Mouse (Mus musculus) neural tube, embryonic 14.5 days (tissue): ENCODE data around the gene Arel1. TPM values are rescaled to one million over a fixed set of nuclear protein-coding genes. Genes with fewer than 3 reads are reported as not detected.

Experiments
- ATAC-seq: fragments of 200-750 bp; cut with Nextera tagmentation; 2 replicates; pipeline ENCODE4 v1.8.0; 2017; ENCODE audit warnings: low read depth, mild to moderate bottlenecking, moderate TSS enrichment, moderate library complexity
- H3K27ac ChIP-seq: fragments of 300-500 bp; sonication (generic); 2 replicates; pipeline ENCODE4 v1.5.1; 2014; ENCODE audit warnings: low read depth, mild to moderate bottlenecking, control low read depth, low read length, moderate library complexity, mixed read lengths
- H3K27me3 ChIP-seq: fragments of 300-500 bp; sonication (generic); 2 replicates; pipeline ENCODE4 v1.6.1; 2014; ENCODE audit warnings: low read length; ENCODE audit not compliant: control insufficient read depth, insufficient read depth
- H3K36me3 ChIP-seq: fragments of 300-500 bp; sonication (generic); 2 replicates; pipeline ENCODE4 v1.6.1; 2014; ENCODE audit warnings: low read length, mixed read lengths; ENCODE audit not compliant: control insufficient read depth, insufficient read depth
- H3K4me1 ChIP-seq: fragments of 300-500 bp; sonication (generic); 2 replicates; pipeline ENCODE4 v1.6.1; 2014; ENCODE audit warnings: low read length; ENCODE audit not compliant: control insufficient read depth, insufficient read depth
- H3K4me2 ChIP-seq: fragments of 300-500 bp; sonication (generic); 2 replicates; pipeline ENCODE4 v1.6.1; 2014; ENCODE audit warnings: mild to moderate bottlenecking, low read depth, low read length, control low read depth
- H3K4me3 ChIP-seq: fragments of 300-500 bp; sonication (generic); 2 replicates; pipeline ENCODE4 v1.5.1; 2014; ENCODE audit warnings: low read depth, low read length, control low read depth, mixed read lengths
- H3K9ac ChIP-seq: fragments of 300-500 bp; sonication (generic); replicated peaks from 2 replicates; pipeline ENCODE4 v1.6.1; 2014; ENCODE audit warnings: low read depth, mild to moderate bottlenecking, control low read depth, low read length, mixed read lengths
- H3K9me3 ChIP-seq: fragments of 300-500 bp; sonication (generic); 2 replicates; pipeline ENCODE4 v1.6.1; 2016; ENCODE audit warnings: low read length; ENCODE audit not compliant: control insufficient read depth
- WGBS: fragments of 180-500 bp; shearing (Covaris S2); extraction: QIAGEN DNeasy Blood & Tissue Kit; methylation state at CpG from one replicate; pipeline ENCODE4 v1.1.7; 2014; 5-methylcytosine and 5-hydroxymethylcytosine counted together
- polyA plus RNA-seq: library from polyadenylated mRNA; unstranded; fragments of >200 nt; fragmentation: Nextera tagmentation; extraction: Ambion mirVana; gene quantifications from 2 replicates; pipeline ENCODE4 v1.2.1, GENCODE M21; 2014

Arel1 gene
- polyA plus RNA-seq, 1 experiment from 2014 or later, result 40.4 TPM

GRCm38 (mm10) chr12:84941717-84942116 is 29.0 kb downstream of the Arel1 start:
- Histone ChIP-seq H3K27me3 (no peaks in the 10 kb centered on the region), H3K4me1 (no peaks in the 10 kb centered on the region), H3K9ac (no peak overlapping the region), H3K27ac (no peak overlapping the region), H3K36me3 (peaks cover 14% of the 10 kb centered on the region; the same call in 1 of the 2 replicates), H3K9me3 (no peaks in the 10 kb centered on the region), H3K4me2 (no peak overlapping the region), H3K4me3 (no peak overlapping the region)
- ATAC-seq, result no peak
- 94% methylated on average over 13 of the region's 13 CpGs for WGBS

- H3K4me1 ChIP-seq, result no peaks in the 10 kb centered on the region
- H3K27me3 ChIP-seq, result no peaks in the 10 kb centered on the region
- H3K9me3 ChIP-seq, result no peaks in the 10 kb centered on the region
- H3K27ac ChIP-seq, result no peak overlapping the region
- H3K36me3 ChIP-seq, result peaks cover 14% of the 10 kb centered on the region
- H3K9ac ChIP-seq, result no peak overlapping the region
- 97% methylated on average over 7 of the region's 7 CpGs for WGBS
- no peak overlapping the region for H3K4me3 ChIP-seq
- H3K4me2 ChIP-seq, result no peak overlapping the region
- no peak for ATAC-seq
Measured at GRCm38 (mm10) chr12:84940343-84940742, 30.4 kb downstream of the Arel1 start.

GRCm38 (mm10) chr12:84939117-84939516 is 31.6 kb downstream of the Arel1 start:
- no peak overlapping the region for H3K9ac ChIP-seq
- ATAC-seq, result no peak
- peaks cover 22% of the 10 kb centered on the region for H3K36me3 ChIP-seq
- no peaks in the 10 kb centered on the region for H3K9me3 ChIP-seq
- no peak overlapping the region for H3K4me3 ChIP-seq
- H3K4me1 ChIP-seq, result no peaks in the 10 kb centered on the region
- WGBS, result 96% methylated on average over 7 of the region's 7 CpGs
- H3K4me2 ChIP-seq, result no peak overlapping the region
- no peaks in the 10 kb centered on the region for H3K27me3 ChIP-seq
- no peak overlapping the region for H3K27ac ChIP-seq

- Histone ChIP-seq H3K4me3 (no peak overlapping the region), H3K9me3 (no peaks in the 10 kb centered on the region), H3K27me3 (no peaks in the 10 kb centered on the region), H3K36me3 (peaks cover 20% of the 10 kb centered on the region), H3K4me2 (no peak overlapping the region), H3K27ac (no peak overlapping the region), H3K4me1 (no peaks in the 10 kb centered on the region), H3K9ac (no peak overlapping the region)
- WGBS, result 89% methylated on average over 5 of the region's 5 CpGs
- ATAC-seq, result no peak
Measured at GRCm38 (mm10) chr12:84935343-84935742, 35.4 kb downstream of the Arel1 start.

- ATAC-seq, result no peak
- peaks cover 18% of the 10 kb centered on the region for H3K36me3 ChIP-seq
Measured at GRCm38 (mm10) chr12:84932210-84932609, 38.5 kb downstream of the Arel1 start.

GRCm38 (mm10) chr12:84926542-84926941 is 44.2 kb downstream of the Arel1 start:
- ATAC-seq, result no peak
- peaks cover 31% of the 10 kb centered on the region; the same call in 1 of the 2 replicates for H3K36me3 ChIP-seq
- 94% methylated on average over 6 of the region's 6 CpGs for WGBS

More at GRCm38 (mm10) chr12:84932210-84932609, 38.5 kb downstream of the Arel1 start:
- H3K4me1 ChIP-seq, result no peaks in the 10 kb centered on the region
- no peak overlapping the region for H3K4me2 ChIP-seq
- H3K9ac ChIP-seq, result no peak overlapping the region
- H3K27ac ChIP-seq, result no peak overlapping the region
- no peak overlapping the region for H3K4me3 ChIP-seq
- WGBS, result 95% methylated on average over 6 of the region's 6 CpGs
- no peaks in the 10 kb centered on the region for H3K27me3 ChIP-seq
- no peaks in the 10 kb centered on the region for H3K9me3 ChIP-seq

GRCm38 (mm10) chr12:84924324-84924723 is 46.4 kb downstream of the Arel1 start:
- Histone ChIP-seq H3K4me2 (no peak overlapping the region), H3K9me3 (no peaks in the 10 kb centered on the region), H3K9ac (no peak overlapping the region), H3K4me3 (no peak overlapping the region), H3K27me3 (no peaks in the 10 kb centered on the region), H3K4me1 (no peaks in the 10 kb centered on the region), H3K27ac (no peak overlapping the region), H3K36me3 (peaks cover 43% of the 10 kb centered on the region)
- 93% methylated on average over 5 of the region's 5 CpGs for WGBS
- no peak for ATAC-seq

More at GRCm38 (mm10) chr12:84926542-84926941, 44.2 kb downstream of the Arel1 start:
- Histone ChIP-seq H3K4me3 (no peak overlapping the region), H3K9ac (no peak overlapping the region), H3K27me3 (no peaks in the 10 kb centered on the region), H3K27ac (no peak overlapping the region), H3K9me3 (no peaks in the 10 kb centered on the region), H3K4me1 (no peaks in the 10 kb centered on the region), H3K4me2 (no peak overlapping the region)

GRCm38 (mm10) chr12:84921881-84922419 is 48.8 kb downstream of the Arel1 start:
- no peak overlapping the region for H3K4me3 ChIP-seq
- no peaks in the 10 kb centered on the region for H3K27me3 ChIP-seq
- no peak for ATAC-seq
- H3K4me1 ChIP-seq, result no peaks in the 10 kb centered on the region
- no peaks in the 10 kb centered on the region for H3K9me3 ChIP-seq
- no peak overlapping the region for H3K9ac ChIP-seq
- no peak overlapping the region for H3K4me2 ChIP-seq
- 28% methylated on average over 8 of the region's 8 CpGs for WGBS
- H3K36me3 ChIP-seq, result peaks cover 41% of the 10 kb centered on the region
- no peak overlapping the region for H3K27ac ChIP-seq

GRCm38 (mm10) chr12:84918809-84919208 is 51.9 kb downstream of the Arel1 start:
- no peak overlapping the region for H3K27ac ChIP-seq
- H3K9ac ChIP-seq, result no peak overlapping the region
- H3K4me3 ChIP-seq, result no peak overlapping the region
- no peak overlapping the region for H3K4me2 ChIP-seq
- H3K9me3 ChIP-seq, result no peaks in the 10 kb centered on the region
- no peaks in the 10 kb centered on the region for H3K4me1 ChIP-seq
- no peaks in the 10 kb centered on the region for H3K27me3 ChIP-seq
- WGBS, result 86% methylated on average over 6 of the region's 6 CpGs
- ATAC-seq, result no peak
- peaks cover 22% of the 10 kb centered on the region for H3K36me3 ChIP-seq
